Mouse (Mus musculus) ES-Bruce4 (cell line): ENCODE results near the gene Ddn.

ENCODE experiments used
- CTCF ChIP-seq: IDR thresholded peaks from one replicate; pipeline ENCODE4 v1.8.1; 2011; ENCODE audit warnings: low read depth, low read length
- EP300 ChIP-seq: IDR thresholded peaks from 2 replicates; pipeline ENCODE4 v1.6.1; 2011; ENCODE audit warnings: low read depth, low read length; ENCODE audit not compliant: insufficient read depth
- POLR2A ChIP-seq: IDR thresholded peaks from one replicate; pipeline ENCODE4 v1.8.1; 2011; ENCODE audit warnings: low read length; ENCODE audit not compliant: insufficient read depth

DNA sequence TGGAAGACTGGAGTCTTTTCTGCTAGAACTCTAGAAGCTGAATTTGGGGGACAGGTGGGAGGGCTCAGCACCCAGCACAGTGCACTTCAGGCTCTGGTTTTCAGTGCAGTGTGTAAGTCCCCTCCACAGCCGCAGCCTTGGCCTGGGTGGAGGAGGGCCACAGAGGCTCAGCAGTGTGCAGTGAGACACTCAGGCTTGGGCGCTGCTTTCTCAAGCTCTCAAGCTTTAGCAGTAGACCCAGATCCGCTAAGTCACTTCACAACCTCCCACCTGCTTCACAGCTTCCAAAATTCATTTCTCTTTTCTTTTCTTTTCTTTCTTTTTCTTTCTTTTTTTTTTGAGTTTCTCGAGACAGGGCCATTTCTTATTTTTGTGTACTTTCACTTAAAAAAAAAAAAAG, 11.6 kb upstream of the Ddn start:
- TF ChIP-seq CTCF (no peak), EP300 (no peak), POLR2A (no peak)
